Mouse (Mus musculus) stomach, embryonic 16.5 days (tissue): Measurements from ENCODE around the gene Myh11. TPM values are rescaled to one million over a fixed set of nuclear protein-coding genes. Genes with fewer than 3 reads are reported as not detected.

Experiments used
- ATAC-seq: fragments of 200-750 bp; cut with Nextera tagmentation; 2 replicates; pipeline ENCODE4 v1.8.0; 2017; ENCODE audit warnings: moderate number of reproducible peaks, moderate TSS enrichment; ENCODE audit not compliant: insufficient read depth, low FRiP score
- H3K27ac ChIP-seq: fragments of 300-500 bp; sonication (generic); 2 replicates; pipeline ENCODE4 v1.5.1; 2014; ENCODE audit warnings: low read length
- H3K27me3 ChIP-seq: fragments of 300-500 bp; sonication (generic); 2 replicates; pipeline ENCODE4 v1.6.1; 2014; ENCODE audit warnings: low read length, control low read depth, mixed read lengths; ENCODE audit not compliant: control insufficient read depth, insufficient read depth
- H3K36me3 ChIP-seq: fragments of 300-500 bp; sonication (generic); 2 replicates; pipeline ENCODE4 v1.6.1; 2014; ENCODE audit warnings: low read length; ENCODE audit not compliant: control insufficient read depth, insufficient read depth
- H3K4me1 ChIP-seq: fragments of 300-500 bp; sonication (generic); 2 replicates; pipeline ENCODE4 v1.6.1; 2014; ENCODE audit warnings: low read length, control low read depth, mixed read lengths; ENCODE audit not compliant: control insufficient read depth, insufficient read depth
- H3K4me2 ChIP-seq: fragments of 300-500 bp; sonication (generic); 2 replicates; pipeline ENCODE4 v1.6.1; 2014; ENCODE audit warnings: low read depth, low read length, mixed read lengths
- H3K4me3 ChIP-seq: fragments of 300-500 bp; sonication (generic); replicated peaks from 2 replicates; pipeline ENCODE4 v1.5.1; 2014; ENCODE audit warnings: mild to moderate bottlenecking, low read length
- H3K9ac ChIP-seq: fragments of 300-500 bp; sonication (generic); 2 replicates; pipeline ENCODE4 v1.6.1; 2014; ENCODE audit warnings: low read length
- H3K9me3 ChIP-seq: fragments of 300-500 bp; sonication (generic); replicated peaks from 2 replicates; pipeline ENCODE4 v1.6.1; 2016; ENCODE audit warnings: low read length, control low read depth; ENCODE audit not compliant: control insufficient read depth
- WGBS: fragments of 180-500 bp; shearing (Covaris S2); extraction: QIAGEN DNeasy Blood & Tissue Kit; methylation state at CpG from one replicate; pipeline ENCODE4 v1.1.7; 2014; 5-methylcytosine and 5-hydroxymethylcytosine counted together
- polyA plus RNA-seq: library from polyadenylated mRNA; unstranded; fragments of >200 nt; fragmentation: Nextera tagmentation; extraction: Ambion mirVana; gene quantifications from 2 replicates; pipeline ENCODE4 v1.2.1, GENCODE M21; 2015

Gene Myh11
- polyA plus RNA-seq, 1 experiment from 2014 or later: 294 TPM

GRCm38 (mm10) chr16:14258856-14259255 is 32.3 kb downstream of the Myh11 start:
- Histone ChIP-seq H3K36me3 (no peaks in the 10 kb centered on the region), H3K9me3 (no peaks in the 10 kb centered on the region), H3K4me1 (no peaks in the 10 kb centered on the region), H3K27ac (no peak overlapping the region), H3K27me3 (no peaks in the 10 kb centered on the region), H3K4me2 (no peak overlapping the region), H3K9ac (no peak overlapping the region), H3K4me3 (no peak overlapping the region)
- 35% methylated on average over 2 of the region's 2 CpGs for WGBS
- 0 out of 2 replicates have a peak, but pooled peaks have one; percentile 30 for ATAC-seq

- H3K4me3 ChIP-seq: no peak overlapping the region
- H3K9ac ChIP-seq: no peak overlapping the region
- H3K27me3 ChIP-seq: no peaks in the 10 kb centered on the region
- no peaks in the 10 kb centered on the region for H3K36me3 ChIP-seq
- H3K4me2 ChIP-seq: no peak overlapping the region
- no peaks in the 10 kb centered on the region for H3K4me1 ChIP-seq
- no peak overlapping the region for H3K27ac ChIP-seq
- 76% methylated on average over 3 of the region's 3 CpGs for WGBS
- no peaks in the 10 kb centered on the region for H3K9me3 ChIP-seq
- no peak for ATAC-seq
These were observed 37.6 kb downstream of the Myh11 start for GRCm38 (mm10) chr16:14253586-14253985.

DNA sequence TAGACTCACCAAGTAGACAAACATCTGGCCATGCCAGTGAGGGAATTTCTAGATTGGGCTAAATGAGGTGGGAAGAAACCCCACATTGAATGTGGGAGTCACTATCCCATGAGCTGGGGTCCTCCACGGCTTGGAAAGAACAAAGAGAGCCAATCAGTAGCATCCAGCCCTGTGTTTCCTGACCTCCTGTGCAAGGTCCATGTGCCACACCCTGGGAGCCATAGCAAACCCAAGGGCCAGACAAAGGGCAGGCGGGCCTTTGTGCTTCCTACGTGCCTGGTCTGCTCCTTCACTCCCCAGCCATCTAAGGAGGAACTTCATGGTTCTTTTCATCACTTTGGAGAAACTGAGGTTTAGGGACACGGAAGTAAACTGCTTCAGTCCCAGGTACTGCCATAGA is 38.3 kb downstream of the Myh11 start:
- WGBS: 74% methylated on average over 4 of the region's 4 CpGs

GRCm38 (mm10) chr16:14249913-14250312 is 41.3 kb downstream of the Myh11 start:
- no peak overlapping the region for H3K4me2 ChIP-seq
- H3K36me3 ChIP-seq: no peaks in the 10 kb centered on the region
- WGBS: 60% methylated on average over 1 of the region's 1 CpGs
- no peaks in the 10 kb centered on the region for H3K4me1 ChIP-seq
- H3K9me3 ChIP-seq: no peaks in the 10 kb centered on the region
- no peaks in the 10 kb centered on the region for H3K27me3 ChIP-seq
- H3K27ac ChIP-seq: no peak overlapping the region
- no peak for ATAC-seq
- no peak overlapping the region for H3K9ac ChIP-seq
- no peak overlapping the region for H3K4me3 ChIP-seq

More for the DNA sequence above, 38.3 kb downstream of the Myh11 start:
- no peaks in the 10 kb centered on the region for H3K4me1 ChIP-seq
- H3K4me3 ChIP-seq: no peak overlapping the region
- no peak overlapping the region for H3K9ac ChIP-seq
- H3K9me3 ChIP-seq: no peaks in the 10 kb centered on the region
- H3K4me2 ChIP-seq: no peak overlapping the region
- no peaks in the 10 kb centered on the region for H3K27me3 ChIP-seq
- no peaks in the 10 kb centered on the region for H3K36me3 ChIP-seq
- ATAC-seq: no peak
- H3K27ac ChIP-seq: no peak overlapping the region

DNA sequence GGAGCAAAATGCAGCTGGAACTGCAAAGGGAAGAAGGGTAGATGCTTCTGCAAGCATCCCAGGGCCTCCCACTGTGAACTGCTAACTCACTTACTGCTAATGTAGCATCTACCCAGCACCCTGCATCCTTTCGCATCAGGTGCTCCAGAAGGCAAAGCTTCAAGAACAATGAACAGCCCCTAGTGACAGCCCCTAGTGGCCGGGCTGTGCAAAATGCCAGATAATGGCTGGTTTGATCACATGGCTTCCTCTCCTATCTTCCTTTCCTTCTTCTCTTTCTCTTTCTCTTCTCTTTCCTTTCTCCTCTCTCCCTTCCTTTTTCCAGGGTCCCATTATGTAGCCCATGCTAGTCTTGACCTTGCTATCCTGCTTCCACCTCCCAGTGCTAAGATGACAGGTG is 48.6 kb downstream of the Myh11 start:
- H3K4me1 ChIP-seq: no peaks in the 10 kb centered on the region
- H3K36me3 ChIP-seq: no peaks in the 10 kb centered on the region
- H3K27ac ChIP-seq: no peak overlapping the region
- no peak overlapping the region for H3K9ac ChIP-seq
- H3K9me3 ChIP-seq: no peaks in the 10 kb centered on the region
- H3K4me2 ChIP-seq: no peak overlapping the region
- 40% methylated on average over 2 of the region's 2 CpGs for WGBS
- no peak for ATAC-seq
- no peaks in the 10 kb centered on the region for H3K27me3 ChIP-seq
- H3K4me3 ChIP-seq: no peak overlapping the region

- H3K9me3 ChIP-seq: no peaks in the 10 kb centered on the region
- WGBS: 60% methylated on average over 3 of the region's 3 CpGs
These were observed 49.1 kb downstream of the Myh11 start for GRCm38 (mm10) chr16:14242059-14242458.

GRCm38 (mm10) chr16:14237100-14237723 is 54.0 kb downstream of the Myh11 start:
- Histone ChIP-seq H3K4me3 (no peak overlapping the region), H3K27ac (no peak overlapping the region), H3K4me1 (no peaks in the 10 kb centered on the region), H3K36me3 (no peaks in the 10 kb centered on the region), H3K9ac (no peak overlapping the region), H3K4me2 (no peak overlapping the region), H3K27me3 (no peaks in the 10 kb centered on the region), H3K9me3 (no peaks in the 10 kb centered on the region)
- 16% methylated on average over 6 of the region's 6 CpGs for WGBS
- ATAC-seq: peak; percentile 61; the same call in 1 of the 2 replicates

More at GRCm38 (mm10) chr16:14242059-14242458, 49.1 kb downstream of the Myh11 start:
- ATAC-seq: no peak
- Histone ChIP-seq H3K27ac (no peak overlapping the region), H3K9ac (no peak overlapping the region), H3K4me1 (no peaks in the 10 kb centered on the region), H3K4me3 (no peak overlapping the region), H3K27me3 (no peaks in the 10 kb centered on the region), H3K36me3 (no peaks in the 10 kb centered on the region), H3K4me2 (no peak overlapping the region)

DNA sequence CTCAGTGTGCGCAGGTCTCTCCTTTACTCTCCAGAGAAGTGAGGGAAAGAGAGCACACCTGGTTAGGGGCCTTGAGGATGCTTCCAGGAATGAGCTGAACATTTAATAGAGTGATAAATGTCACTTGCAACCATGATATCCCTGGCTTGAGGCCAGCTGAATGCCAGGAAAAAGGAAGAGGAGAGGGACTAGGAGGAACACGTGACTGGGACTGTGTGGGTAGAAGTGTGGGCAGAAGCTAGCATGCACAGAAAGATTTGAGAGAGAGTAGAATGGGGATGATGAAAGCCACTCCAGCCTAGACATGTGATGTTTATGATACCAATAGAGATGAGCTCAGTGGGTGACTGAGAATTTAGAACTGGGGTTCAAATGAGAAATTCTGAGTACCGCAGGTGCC is 76.0 kb downstream of the Myh11 start:
- H3K9me3 ChIP-seq: no peaks in the 10 kb centered on the region
- H3K4me1 ChIP-seq: no peaks in the 10 kb centered on the region
- H3K27me3 ChIP-seq: no peaks in the 10 kb centered on the region
- no peak overlapping the region for H3K4me2 ChIP-seq
- no peaks in the 10 kb centered on the region for H3K36me3 ChIP-seq
- 89% methylated on average over 3 of the region's 3 CpGs for WGBS
- no peak for ATAC-seq
- no peak overlapping the region for H3K9ac ChIP-seq
- no peak overlapping the region for H3K4me3 ChIP-seq
- H3K27ac ChIP-seq: no peak overlapping the region

- H3K36me3 ChIP-seq: no peaks in the 10 kb centered on the region
- no peaks in the 10 kb centered on the region for H3K4me1 ChIP-seq
- no peaks in the 10 kb centered on the region for H3K9me3 ChIP-seq
- no peak overlapping the region for H3K27ac ChIP-seq
- WGBS: 68% methylated on average over 4 of the region's 4 CpGs
- no peak overlapping the region for H3K4me3 ChIP-seq
- H3K27me3 ChIP-seq: no peaks in the 10 kb centered on the region
- no peak for ATAC-seq
- no peak overlapping the region for H3K4me2 ChIP-seq
- H3K9ac ChIP-seq: no peak overlapping the region
These were observed 92.4 kb downstream of the Myh11 start for GRCm38 (mm10) chr16:14198798-14199197.
